Mouse (Mus musculus) heart, embryonic 11.5 days (tissue): Measurements from ENCODE around the gene Zc3h18. TPM values are rescaled to one million over a fixed set of nuclear protein-coding genes. Genes with fewer than 3 reads are reported as not detected.

Experiments
- ATAC-seq: fragments of 200-750 bp; cut with Nextera tagmentation; replicated peaks from 2 replicates; pipeline ENCODE4 v1.8.0; 2017; ENCODE audit warnings: moderate library complexity; ENCODE audit not compliant: insufficient number of reproducible peaks, low FRiP score, low TSS enrichment
- H3K27ac ChIP-seq: fragments of 300-500 bp; sonication (generic); 2 replicates; pipeline ENCODE4 v1.5.1; 2014; ENCODE audit warnings: mild to moderate bottlenecking, low read depth, low read length
- H3K27me3 ChIP-seq: fragments of 300-500 bp; sonication (generic); 2 replicates; pipeline ENCODE4 v1.6.1; 2014; ENCODE audit warnings: mild to moderate bottlenecking, low read length, mixed read lengths; ENCODE audit not compliant: control insufficient read depth, insufficient read depth
- H3K36me3 ChIP-seq: fragments of 300-500 bp; sonication (generic); 2 replicates; pipeline ENCODE4 v1.6.1; 2014; ENCODE audit warnings: mild to moderate bottlenecking, low read length, moderate library complexity, mixed read lengths; ENCODE audit not compliant: control insufficient read depth, insufficient read depth
- H3K4me1 ChIP-seq: fragments of 300-500 bp; sonication (generic); 2 replicates; pipeline ENCODE4 v1.6.1; 2014; ENCODE audit warnings: low read length; ENCODE audit not compliant: control insufficient read depth, insufficient read depth
- H3K4me2 ChIP-seq: fragments of 300-500 bp; sonication (generic); 2 replicates; pipeline ENCODE4 v1.6.1; 2014; ENCODE audit warnings: mild to moderate bottlenecking, moderate library complexity
- H3K4me3 ChIP-seq: fragments of 300-500 bp; sonication (generic); 2 replicates; pipeline ENCODE4 v1.5.1; 2014; ENCODE audit warnings: low read depth, low read length
- H3K9ac ChIP-seq: fragments of 300-500 bp; sonication (generic); 2 replicates; pipeline ENCODE4 v1.6.1; 2014; ENCODE audit warnings: mild to moderate bottlenecking, low read depth, low read length, moderate library complexity
- H3K9me3 ChIP-seq: fragments of 300-500 bp; sonication (generic); replicated peaks from 2 replicates; pipeline ENCODE4 v1.6.1; 2016; ENCODE audit warnings: low read length; ENCODE audit not compliant: control insufficient read depth
- WGBS: fragments of 180-500 bp; shearing (Covaris S2); extraction: QIAGEN DNeasy Blood & Tissue Kit; methylation state at CpG from one replicate; pipeline ENCODE4 v1.1.7; 2014; ENCODE audit not compliant: insufficient replicate concordance; 5-methylcytosine and 5-hydroxymethylcytosine counted together
- polyA plus RNA-seq: library from polyadenylated mRNA; unstranded; fragments of >200 nt; fragmentation: Nextera tagmentation; extraction: Ambion mirVana; gene quantifications from 2 replicates; pipeline ENCODE4 v1.2.1, GENCODE M21; 2014

The Zc3h18 gene
- polyA plus RNA-seq, 1 experiment from 2014 or later: 22.2 TPM

DNA sequence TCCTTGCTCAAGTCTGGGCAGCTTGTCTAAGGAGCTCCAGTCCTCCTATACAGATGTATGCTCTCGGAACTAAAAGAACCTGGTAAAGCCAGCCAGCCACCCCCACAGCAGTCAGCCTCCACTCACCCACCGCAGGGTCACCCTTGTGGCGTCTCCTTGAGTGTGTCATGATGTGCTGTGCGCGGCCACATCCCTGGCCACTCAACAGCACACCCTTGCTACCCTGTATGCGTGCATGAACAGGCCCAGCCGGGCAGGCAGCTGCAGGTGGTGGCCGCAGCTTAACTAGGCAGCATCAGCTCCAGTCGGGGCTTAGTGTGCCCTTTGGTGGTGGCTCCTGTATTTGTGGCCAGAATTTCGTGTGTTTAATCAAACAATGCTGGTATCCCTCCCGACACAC lies 80.8 kb downstream of the Zc3h18 start:
- Histone ChIP-seq H3K36me3 (no peaks in the 10 kb centered on the region), H3K27ac (no peak overlapping the region), H3K27me3 (peaks cover 33% of the 10 kb centered on the region), H3K4me2 (no peak overlapping the region), H3K4me3 (no peak overlapping the region), H3K9ac (no peak overlapping the region), H3K4me1 (peaks cover 27% of the 10 kb centered on the region), H3K9me3 (no peaks in the 10 kb centered on the region)
- WGBS: 64% methylated on average over 11 of the region's 11 CpGs
- ATAC-seq: no peak

DNA sequence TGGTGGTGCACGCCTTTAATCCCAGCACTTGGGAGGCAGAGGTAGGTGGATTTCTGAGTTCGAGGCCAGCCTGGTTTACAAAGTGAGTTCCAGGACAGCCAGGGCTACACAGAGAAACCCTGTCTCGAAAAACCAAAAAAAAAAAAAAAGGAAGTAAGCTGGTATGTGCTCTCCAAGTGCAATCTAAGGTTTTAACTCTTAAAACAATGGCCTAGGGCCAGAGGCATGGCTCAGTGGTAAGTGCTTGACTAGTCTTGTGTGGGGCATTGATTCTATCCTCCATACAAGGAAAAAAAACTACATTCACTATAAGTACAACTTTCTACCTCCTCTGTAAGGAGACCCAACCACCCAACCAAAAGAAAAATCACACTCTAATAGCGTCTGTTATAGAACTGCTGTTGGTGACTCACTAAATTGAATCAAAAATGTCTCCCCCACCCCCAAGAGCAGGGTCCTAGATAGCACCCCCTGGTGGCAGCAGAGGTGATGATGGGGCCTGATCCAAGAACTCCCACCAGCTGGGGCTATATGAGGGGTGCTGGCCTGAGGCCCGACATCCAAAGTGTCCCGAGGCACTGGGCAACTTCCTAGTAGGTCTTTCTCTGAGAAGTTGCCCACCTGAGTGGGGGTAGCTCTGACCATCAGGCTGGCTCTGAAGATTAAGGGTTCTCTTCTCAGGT lies 83.0 kb downstream of the Zc3h18 start:
- Histone ChIP-seq H3K9ac (no peak overlapping the region), H3K36me3 (no peaks in the 10 kb centered on the region), H3K4me3 (peak overlapping the region; percentile 46; the same call in 1 of the 2 replicates), H3K27ac (no peak overlapping the region), H3K4me2 (peak overlapping the region; percentile 86), H3K4me1 (peaks cover 35% of the 10 kb centered on the region), H3K27me3 (peaks cover 33% of the 10 kb centered on the region), H3K9me3 (no peaks in the 10 kb centered on the region)
- ATAC-seq: no peak
- WGBS: 58% methylated on average over 6 of the region's 6 CpGs

DNA sequence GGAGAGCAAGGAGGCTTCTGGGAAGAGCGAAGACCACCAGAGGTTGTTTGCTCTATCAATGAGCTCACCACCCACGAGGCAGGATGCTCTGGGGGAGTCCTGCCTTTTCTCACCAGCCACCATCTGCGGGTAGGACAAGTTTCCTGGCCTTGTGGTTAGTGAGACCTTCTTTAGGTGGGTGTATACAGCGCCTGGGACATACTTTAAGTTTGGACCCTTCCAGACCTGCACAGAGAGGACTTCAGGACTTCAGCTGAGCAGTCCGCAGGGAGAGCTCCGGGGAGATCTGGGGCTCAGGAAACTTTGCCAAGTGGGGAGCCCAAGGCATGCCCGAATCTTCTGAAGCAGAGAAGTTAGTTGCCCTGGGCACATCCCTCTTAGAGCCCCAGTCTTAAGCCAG lies 83.6 kb downstream of the Zc3h18 start:
- Histone ChIP-seq H3K9ac (peak overlapping the region; percentile 67), H3K4me1 (peaks cover 35% of the 10 kb centered on the region), H3K4me3 (peak overlapping the region; percentile 46), H3K27me3 (peaks cover 33% of the 10 kb centered on the region), H3K4me2 (peak overlapping the region; percentile 86), H3K27ac (no peak overlapping the region), H3K36me3 (no peaks in the 10 kb centered on the region), H3K9me3 (no peaks in the 10 kb centered on the region)
- 21% methylated on average over 7 of the region's 7 CpGs for WGBS
- no peak for ATAC-seq

DNA sequence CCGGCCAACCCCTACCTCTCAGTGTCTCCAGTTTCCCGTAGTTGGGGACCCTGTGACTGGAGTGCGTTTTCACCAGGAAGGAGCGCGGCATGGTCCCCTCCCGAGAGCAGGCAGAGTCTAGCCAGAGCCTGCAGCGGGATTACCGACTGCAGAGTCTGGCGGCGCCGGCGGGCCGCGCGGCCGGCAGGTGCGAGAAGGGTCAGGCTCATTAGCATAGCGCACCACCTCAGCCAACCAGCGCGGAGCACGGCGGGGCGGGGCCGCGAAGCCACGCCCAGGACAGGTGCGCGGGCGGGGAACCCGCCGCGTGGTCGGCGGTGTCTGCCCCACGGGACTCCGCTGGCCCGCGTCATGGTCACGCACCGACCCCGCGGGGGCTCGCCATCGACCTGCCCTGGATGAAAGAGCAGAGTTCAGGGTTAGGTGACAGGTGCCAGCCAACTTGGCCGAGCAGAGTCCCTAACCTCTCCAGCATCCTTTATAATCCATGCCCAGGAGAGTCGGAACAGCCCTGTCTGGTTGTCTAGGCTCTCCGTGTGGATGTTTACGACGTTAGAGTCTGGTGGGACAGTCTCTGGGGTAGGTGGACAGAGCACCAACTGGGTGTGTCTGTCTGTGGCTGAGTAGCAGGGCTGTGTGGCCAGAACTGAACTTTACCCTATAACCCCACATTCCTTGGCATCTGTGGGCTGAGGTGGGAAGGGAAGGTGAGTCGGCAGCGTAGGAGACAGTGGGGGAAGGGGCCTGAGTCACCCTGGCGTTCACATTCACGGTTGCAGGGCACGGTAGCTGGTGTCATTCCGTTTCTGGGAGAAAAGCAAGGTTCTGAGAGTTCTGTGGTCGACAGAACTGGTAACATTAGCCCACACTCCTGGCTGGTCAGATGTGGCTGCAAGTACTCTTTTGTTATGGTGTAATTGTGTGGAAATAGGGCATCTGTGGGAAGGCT lies 84.4 kb downstream of the Zc3h18 start, which contains the start of gene Snai3:
Gene Snai3 (minus strand): TSS at position 210 of the 949 bp plus-strand sequence.
- Histone ChIP-seq H3K27me3 (peaks cover 33% of the 10 kb centered on the region), H3K4me3 (peak within 1 kb of the TSS; percentile 46), H3K9me3 (no peaks in the 10 kb centered on the region), H3K4me2 (peak within 1 kb of the TSS; percentile 86), H3K36me3 (no peaks in the 10 kb centered on the region), H3K9ac (peak within 1 kb of the TSS; percentile 67), H3K27ac (no peak within 1 kb of the TSS), H3K4me1 (peaks cover 35% of the 10 kb centered on the region)
- 0 out of 2 replicates have a peak, but pooled peaks have one; percentile 46 for ATAC-seq
- 5% methylated on average over 49 of the region's 56 CpGs for WGBS

DNA sequence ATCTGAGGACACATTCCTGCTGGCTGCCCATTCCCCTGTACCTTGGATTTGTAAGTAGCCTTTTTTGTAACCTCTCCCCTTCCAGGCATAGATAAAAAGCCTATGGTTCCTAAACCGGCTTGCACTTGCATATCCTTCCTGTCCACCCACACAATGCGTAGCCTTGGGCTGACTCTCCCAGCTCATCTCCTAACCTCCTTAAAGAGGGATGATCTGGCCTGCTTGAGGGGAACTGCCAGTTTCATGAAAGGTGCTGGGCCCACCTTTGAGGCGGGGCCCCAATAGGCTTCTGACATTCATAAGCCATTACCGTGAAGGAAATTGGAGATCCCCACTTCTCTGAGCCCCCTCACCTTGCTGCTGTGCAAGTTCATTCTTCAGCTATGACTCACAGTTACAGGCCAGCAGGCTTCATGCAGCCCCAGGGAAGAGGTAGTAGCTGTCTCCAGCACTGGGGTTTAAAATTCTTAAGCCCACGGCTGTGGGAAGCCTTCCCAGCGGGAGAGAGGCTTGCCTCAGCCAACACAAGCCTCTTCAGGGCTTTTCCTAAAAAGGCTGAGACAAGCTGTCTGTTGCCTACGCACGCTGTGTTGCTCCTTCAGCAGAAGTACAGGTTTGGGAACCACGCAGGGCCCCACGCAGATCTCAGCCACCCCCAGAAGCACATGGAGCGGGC lies 85.2 kb downstream of the Zc3h18 start:
- Histone ChIP-seq H3K27ac (no peak overlapping the region), H3K4me1 (peaks cover 35% of the 10 kb centered on the region), H3K36me3 (peaks cover 4% of the 10 kb centered on the region; the same call in 1 of the 2 replicates), H3K4me2 (no peak overlapping the region), H3K9ac (no peak overlapping the region), H3K27me3 (peaks cover 33% of the 10 kb centered on the region), H3K9me3 (no peaks in the 10 kb centered on the region), H3K4me3 (no peak overlapping the region)
- ATAC-seq: no peak
- 60% methylated on average over 11 of the region's 11 CpGs for WGBS

DNA sequence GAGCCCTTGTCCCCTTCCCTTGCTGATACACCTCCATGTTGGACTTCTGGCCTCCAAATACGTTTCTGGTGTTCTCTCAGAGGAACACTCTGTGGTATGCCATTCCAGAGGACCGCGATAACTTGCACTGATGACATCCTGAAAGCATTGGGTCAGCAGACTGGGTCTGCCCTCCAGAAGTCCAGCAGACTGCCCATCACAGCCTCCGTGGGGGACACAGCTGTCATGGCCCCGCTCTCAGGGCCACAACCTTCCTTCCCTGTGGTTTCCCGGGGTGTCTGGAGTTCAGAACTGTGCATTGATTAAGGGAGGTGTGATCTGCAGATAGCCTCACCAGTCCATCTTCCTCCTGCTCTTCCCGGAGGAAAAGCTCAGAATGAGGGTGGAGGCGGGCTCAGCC lies 86.1 kb downstream of the Zc3h18 start:
- ATAC-seq: no peak
- no peak overlapping the region for H3K4me3 ChIP-seq
- H3K27me3 ChIP-seq: peaks cover 29% of the 10 kb centered on the region
- 62% methylated on average over 8 of the region's 8 CpGs for WGBS
- H3K4me2 ChIP-seq: no peak overlapping the region
- peaks cover 9% of the 10 kb centered on the region for H3K36me3 ChIP-seq
- no peaks in the 10 kb centered on the region for H3K9me3 ChIP-seq
- H3K27ac ChIP-seq: no peak overlapping the region
- H3K4me1 ChIP-seq: peaks cover 35% of the 10 kb centered on the region
- H3K9ac ChIP-seq: no peak overlapping the region

DNA sequence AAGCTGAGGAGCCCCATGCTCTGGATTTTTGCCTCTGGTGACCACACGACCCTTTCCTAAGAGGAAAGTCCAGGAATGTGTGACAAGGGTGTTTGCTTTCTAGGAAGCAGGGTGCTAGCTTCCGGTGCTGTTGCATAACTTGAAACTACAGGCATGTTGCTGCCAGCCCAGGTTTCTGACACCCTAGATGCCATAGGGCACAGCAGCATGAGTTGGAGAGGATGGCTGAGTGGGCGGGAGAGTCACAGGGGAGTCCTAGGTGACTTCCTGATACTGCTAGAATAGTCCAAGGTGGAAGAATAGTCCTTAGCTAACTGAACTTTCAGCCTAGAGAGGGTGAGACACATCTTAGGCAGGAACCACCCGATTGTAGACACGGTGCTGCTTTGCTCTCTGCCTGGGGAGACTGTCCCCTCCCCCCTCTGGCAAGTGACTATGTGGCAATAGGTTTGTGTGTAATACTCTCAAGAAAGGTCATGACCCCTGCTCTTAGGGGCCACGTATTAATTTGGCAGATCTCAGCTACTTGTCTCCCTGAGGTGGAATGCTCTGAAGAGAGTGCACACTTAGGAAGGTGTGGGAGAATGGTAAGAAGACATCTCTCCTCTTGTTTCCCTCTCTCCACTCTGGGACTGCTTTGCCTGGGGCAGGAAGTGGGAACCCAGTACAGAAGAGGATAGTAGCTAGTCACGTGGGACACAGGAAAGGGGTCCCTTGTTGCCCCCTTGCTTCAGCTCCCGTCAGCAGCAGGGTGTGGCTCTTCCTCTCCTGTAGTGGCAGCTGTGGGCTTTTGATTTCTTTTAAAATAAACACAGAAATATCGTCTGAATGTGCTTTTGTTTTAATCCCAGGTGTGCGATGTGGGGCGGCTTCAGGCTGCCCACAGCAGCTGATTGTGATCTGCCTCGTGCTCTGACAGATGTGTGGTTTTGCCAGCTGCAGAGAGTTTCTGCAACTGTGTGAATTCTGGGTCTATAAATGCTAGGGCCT lies 87.5 kb downstream of the Zc3h18 start:
- Histone ChIP-seq H3K4me3 (no peak overlapping the region), H3K9ac (no peak overlapping the region), H3K4me2 (no peak overlapping the region), H3K4me1 (peaks cover 35% of the 10 kb centered on the region), H3K36me3 (peaks cover 16% of the 10 kb centered on the region), H3K27me3 (peaks cover 22% of the 10 kb centered on the region), H3K27ac (no peak overlapping the region), H3K9me3 (no peaks in the 10 kb centered on the region)
- ATAC-seq: no peak
- WGBS: 39% methylated on average over 12 of the region's 12 CpGs
